Mouse (Mus musculus): Measurements from ENCODE around the gene Krt4. TPM values are rescaled to one million over a fixed set of nuclear protein-coding genes. Genes with fewer than 3 reads are reported as not detected.
A peak's percentile ranks its signal among the peaks of the same experiment; 100 is the strongest.

The Krt4 gene
- not detected in 2 replicates for polyA plus RNA-seq (2011; ENCODE audit: insufficient read depth, insufficient read length, low read depth, missing spikeins)

GRCm38 (mm10) chr15:101924635-101925034, at the start of gene Krt4:
Krt4 (minus strand) TSS chr15:101924735.
- Histone ChIP-seq H3K27ac (ENCODE audit: insufficient read depth, low read length) (no peak within 1 kb of the TSS), H3K4me3 (ENCODE audit: low read depth, low read length) (peak within 1 kb of the TSS; percentile 8), H3K4me1 (ENCODE audit: control insufficient read depth, insufficient read depth, low read length) (no peaks in the 10 kb centered on the region), H3K9ac (ENCODE audit: low read depth, poor library complexity, severe bottlenecking) (no peak within 1 kb of the TSS), H3K9me3 (replicated peaks; ENCODE audit: control insufficient read depth, insufficient read depth, low read length, poor library complexity, severe bottlenecking) (no peaks in the 10 kb centered on the region), H3K36me3 (ENCODE audit: control insufficient read depth, insufficient read depth, low read length, poor library complexity, severe bottlenecking) (no peaks in the 10 kb centered on the region), H3K27me3 (ENCODE audit: control insufficient read depth, insufficient read depth, low read length, poor library complexity, severe bottlenecking) (no peaks in the 10 kb centered on the region)
- TF ChIP-seq POLR2A (IDR thresholded peaks at IDR 0.05; ENCODE audit: insufficient read depth, low read length) (no peak), CTCF (IDR thresholded peaks at IDR 0.05; ENCODE audit: low read depth, low read length) (no peak), EP300 (IDR thresholded peaks at IDR 0.05; ENCODE audit: insufficient read depth, low read depth, low read length) (no peak)

DNA sequence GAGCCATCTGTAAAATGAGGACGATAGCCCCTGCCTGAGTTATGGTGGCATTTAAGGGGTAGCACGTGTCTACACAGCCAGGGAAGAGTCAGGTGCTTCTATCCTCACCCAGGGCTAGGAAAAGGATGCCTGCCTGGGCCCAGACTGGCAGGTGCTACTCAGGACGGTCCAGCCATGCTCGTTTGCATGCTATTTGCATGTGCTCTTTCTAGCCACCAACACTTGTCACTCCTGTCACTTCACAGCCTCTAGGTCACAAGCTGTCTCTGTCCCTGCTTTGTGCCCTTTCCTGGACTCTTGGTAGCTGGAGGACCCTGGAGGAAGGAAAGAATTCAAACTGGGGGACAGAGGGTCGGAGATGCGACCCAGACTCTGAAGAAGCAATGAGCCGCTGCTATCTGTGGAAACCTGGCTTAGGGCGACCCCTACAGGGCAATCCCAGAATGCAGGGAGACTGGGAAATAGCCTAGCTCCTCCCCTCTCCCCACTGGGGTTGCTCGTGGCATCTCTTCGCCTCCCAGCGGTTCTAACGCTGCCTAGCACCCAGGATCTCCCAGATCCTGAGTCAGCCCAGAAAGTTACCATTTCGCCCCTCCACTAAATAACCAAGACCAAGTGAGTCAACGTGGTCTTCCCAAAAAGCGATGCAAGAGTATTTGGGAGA, 49.0 kb upstream of the Krt4 start:
- TF ChIP-seq POLR2A (IDR thresholded peaks at IDR 0.05; ENCODE audit: insufficient read depth, low read length), result no peak
- no peak for TF ChIP-seq EP300 (IDR thresholded peaks at IDR 0.05; ENCODE audit: insufficient read depth, low read depth, low read length)
- peak; percentile 95 for TF ChIP-seq CTCF (IDR thresholded peaks at IDR 0.05; ENCODE audit: low read depth, low read length)
- Histone ChIP-seq H3K9ac (ENCODE audit: low read depth, poor library complexity, severe bottlenecking) (no peak overlapping the region), H3K4me3 (ENCODE audit: low read depth, low read length) (no peak overlapping the region), H3K9me3 (replicated peaks; ENCODE audit: control insufficient read depth, insufficient read depth, low read length, poor library complexity, severe bottlenecking) (no peaks in the 10 kb centered on the region), H3K27me3 (ENCODE audit: control insufficient read depth, insufficient read depth, low read length, poor library complexity, severe bottlenecking) (no peaks in the 10 kb centered on the region), H3K36me3 (ENCODE audit: control insufficient read depth, insufficient read depth, low read length, poor library complexity, severe bottlenecking) (no peaks in the 10 kb centered on the region), H3K4me1 (ENCODE audit: control insufficient read depth, insufficient read depth, low read length) (peaks cover 7% of the 10 kb centered on the region), H3K27ac (ENCODE audit: insufficient read depth, low read length) (no peak overlapping the region)

GRCm38 (mm10) chr15:101970536-101970935, 46.0 kb upstream of the Krt4 start:
- H3K36me3 ChIP-seq (ENCODE audit: control insufficient read depth, insufficient read depth, low read length, poor library complexity, severe bottlenecking), result no peaks in the 10 kb centered on the region
- H3K4me1 ChIP-seq (ENCODE audit: control insufficient read depth, insufficient read depth, low read length), result peaks cover under 1% of the 10 kb centered on the region
- H3K4me3 ChIP-seq (ENCODE audit: low read depth, low read length), result no peak overlapping the region
- peak; percentile 78 for TF ChIP-seq CTCF (IDR thresholded peaks at IDR 0.05; ENCODE audit: low read depth, low read length)
- TF ChIP-seq EP300 (IDR thresholded peaks at IDR 0.05; ENCODE audit: insufficient read depth, low read depth, low read length), result no peak
- no peak for TF ChIP-seq POLR2A (IDR thresholded peaks at IDR 0.05; ENCODE audit: insufficient read depth, low read length)
- no peaks in the 10 kb centered on the region for H3K9me3 ChIP-seq (replicated peaks; ENCODE audit: control insufficient read depth, insufficient read depth, low read length, poor library complexity, severe bottlenecking)
- H3K27me3 ChIP-seq (ENCODE audit: control insufficient read depth, insufficient read depth, low read length, poor library complexity, severe bottlenecking), result no peaks in the 10 kb centered on the region
- H3K27ac ChIP-seq (ENCODE audit: insufficient read depth, low read length), result no peak overlapping the region
- no peak overlapping the region for H3K9ac ChIP-seq (ENCODE audit: low read depth, poor library complexity, severe bottlenecking)

- Histone ChIP-seq H3K27ac (ENCODE audit: insufficient read depth, low read length) (no peak overlapping the region), H3K4me1 (ENCODE audit: control insufficient read depth, insufficient read depth, low read length) (no peaks in the 10 kb centered on the region), H3K27me3 (ENCODE audit: control insufficient read depth, insufficient read depth, low read length, poor library complexity, severe bottlenecking) (no peaks in the 10 kb centered on the region), H3K4me3 (ENCODE audit: low read depth, low read length) (no peak overlapping the region), H3K9ac (ENCODE audit: low read depth, poor library complexity, severe bottlenecking) (no peak overlapping the region), H3K36me3 (ENCODE audit: control insufficient read depth, insufficient read depth, low read length, poor library complexity, severe bottlenecking) (no peaks in the 10 kb centered on the region), H3K9me3 (replicated peaks; ENCODE audit: control insufficient read depth, insufficient read depth, low read length, poor library complexity, severe bottlenecking) (no peaks in the 10 kb centered on the region)
- no peak for TF ChIP-seq CTCF (IDR thresholded peaks at IDR 0.05; ENCODE audit: low read depth, low read length)
- no peak for TF ChIP-seq POLR2A (IDR thresholded peaks at IDR 0.05; ENCODE audit: insufficient read depth, low read length)
- TF ChIP-seq EP300 (IDR thresholded peaks at IDR 0.05; ENCODE audit: insufficient read depth, low read depth, low read length), result no peak
Measured at GRCm38 (mm10) chr15:101966808-101967207, 42.3 kb upstream of the Krt4 start.

DNA sequence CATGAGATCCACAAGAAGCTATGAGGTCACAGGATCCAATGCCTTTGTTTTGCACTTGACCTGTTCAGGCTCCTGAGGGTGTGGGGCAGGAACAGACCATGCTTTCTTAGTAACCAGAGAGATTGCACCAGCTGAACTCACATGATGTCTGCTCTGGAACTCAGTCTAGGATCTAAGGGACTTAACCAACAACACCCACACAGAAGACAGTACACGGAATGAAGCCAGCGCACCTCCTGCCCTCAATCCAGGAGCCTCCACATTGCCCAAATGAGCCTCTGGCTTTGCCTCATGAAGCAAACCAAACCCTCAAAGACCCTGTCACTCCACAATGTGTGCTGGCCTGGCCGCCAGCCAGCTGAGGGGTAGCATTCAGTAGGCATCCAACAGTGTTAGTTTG, 34.4 kb upstream of the Krt4 start:
- Histone ChIP-seq H3K36me3 (ENCODE audit: control insufficient read depth, insufficient read depth, low read length, poor library complexity, severe bottlenecking) (no peaks in the 10 kb centered on the region), H3K4me3 (ENCODE audit: low read depth, low read length) (no peak overlapping the region), H3K27me3 (ENCODE audit: control insufficient read depth, insufficient read depth, low read length, poor library complexity, severe bottlenecking) (no peaks in the 10 kb centered on the region), H3K27ac (ENCODE audit: insufficient read depth, low read length) (no peak overlapping the region), H3K4me1 (ENCODE audit: control insufficient read depth, insufficient read depth, low read length) (no peaks in the 10 kb centered on the region), H3K9ac (ENCODE audit: low read depth, poor library complexity, severe bottlenecking) (no peak overlapping the region), H3K9me3 (replicated peaks; ENCODE audit: control insufficient read depth, insufficient read depth, low read length, poor library complexity, severe bottlenecking) (no peaks in the 10 kb centered on the region)
- TF ChIP-seq CTCF (IDR thresholded peaks at IDR 0.05; ENCODE audit: low read depth, low read length) (no peak), POLR2A (IDR thresholded peaks at IDR 0.05; ENCODE audit: insufficient read depth, low read length) (no peak), EP300 (IDR thresholded peaks at IDR 0.05; ENCODE audit: insufficient read depth, low read depth, low read length) (no peak)

DNA sequence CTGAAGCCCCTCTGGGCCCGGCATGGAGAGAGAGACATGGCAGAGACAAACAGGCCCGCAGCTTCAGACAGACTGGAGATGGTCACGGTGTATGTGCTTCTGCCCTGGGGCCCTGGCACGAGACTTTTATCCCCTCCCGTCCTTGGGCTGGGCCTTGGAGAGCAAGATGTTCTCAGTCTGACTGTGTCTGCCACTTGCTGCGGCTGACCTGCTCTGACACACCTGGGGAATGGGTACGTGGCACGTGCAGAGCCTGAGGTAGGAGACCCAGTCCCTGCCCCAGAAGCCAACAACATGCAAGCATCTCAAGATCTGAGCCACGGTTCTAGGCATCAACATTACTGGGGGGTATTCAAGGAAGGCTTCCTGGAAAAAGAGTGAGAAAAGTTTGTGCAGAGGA, 29.7 kb upstream of the Krt4 start, which contains the start of gene Krt78:
Gene Krt78, minus strand, starts transcription at position 101 of the 400 bp plus-strand sequence.
- TF ChIP-seq CTCF (IDR thresholded peaks at IDR 0.05; ENCODE audit: low read depth, low read length), result no peak
- TF ChIP-seq POLR2A (IDR thresholded peaks at IDR 0.05; ENCODE audit: insufficient read depth, low read length), result no peak
- no peak for TF ChIP-seq EP300 (IDR thresholded peaks at IDR 0.05; ENCODE audit: insufficient read depth, low read depth, low read length)
- Histone ChIP-seq H3K9me3 (replicated peaks; ENCODE audit: control insufficient read depth, insufficient read depth, low read length, poor library complexity, severe bottlenecking) (no peaks in the 10 kb centered on the region), H3K4me1 (ENCODE audit: control insufficient read depth, insufficient read depth, low read length) (no peaks in the 10 kb centered on the region), H3K36me3 (ENCODE audit: control insufficient read depth, insufficient read depth, low read length, poor library complexity, severe bottlenecking) (no peaks in the 10 kb centered on the region), H3K27ac (ENCODE audit: insufficient read depth, low read length) (no peak within 1 kb of the TSS), H3K4me3 (ENCODE audit: low read depth, low read length) (no peak within 1 kb of the TSS), H3K27me3 (ENCODE audit: control insufficient read depth, insufficient read depth, low read length, poor library complexity, severe bottlenecking) (no peaks in the 10 kb centered on the region), H3K9ac (ENCODE audit: low read depth, poor library complexity, severe bottlenecking) (no peak within 1 kb of the TSS)

All from ES-Bruce4 (cell line).